Mouse (Mus musculus) embryonic facial prominence, embryonic 15.5 days (tissue): ENCODE results near the gene Cep68. TPM values are rescaled to one million over a fixed set of nuclear protein-coding genes. Genes with fewer than 3 reads are reported as not detected.

Experiments
- ATAC-seq: fragments of 200-750 bp; cut with Nextera tagmentation; 2 replicates; pipeline ENCODE4 v1.8.0; 2017; ENCODE audit warnings: low read depth, moderate TSS enrichment; ENCODE audit not compliant: insufficient number of reproducible peaks, low FRiP score, low TSS enrichment
- H3K27ac ChIP-seq: fragments of 300-500 bp; sonication (generic); replicated peaks from 2 replicates; pipeline ENCODE4 v1.5.1; 2015; ENCODE audit warnings: mild to moderate bottlenecking, inconsistent platforms
- H3K27me3 ChIP-seq: fragments of 300-500 bp; sonication (generic); 2 replicates; pipeline ENCODE4 v1.6.1; 2015; ENCODE audit warnings: inconsistent platforms
- H3K36me3 ChIP-seq: fragments of 300-500 bp; sonication (generic); 2 replicates; pipeline ENCODE4 v1.6.1; 2015; ENCODE audit warnings: mild to moderate bottlenecking, inconsistent platforms
- H3K4me1 ChIP-seq: fragments of 300-500 bp; sonication (generic); 2 replicates; pipeline ENCODE4 v1.6.1; 2015; ENCODE audit warnings: inconsistent platforms
- H3K4me2 ChIP-seq: fragments of 300-500 bp; sonication (generic); replicated peaks from 2 replicates; pipeline ENCODE4 v1.6.1; 2015; ENCODE audit warnings: mild to moderate bottlenecking, inconsistent platforms
- H3K4me3 ChIP-seq: fragments of 300-500 bp; sonication (generic); replicated peaks from 2 replicates; pipeline ENCODE4 v1.5.1; 2015; ENCODE audit warnings: mild to moderate bottlenecking, inconsistent platforms
- H3K9ac ChIP-seq: fragments of 300-500 bp; sonication (generic); 2 replicates; pipeline ENCODE4 v1.6.1; 2015; ENCODE audit warnings: inconsistent platforms
- H3K9me3 ChIP-seq: fragments of 300-500 bp; sonication (generic); replicated peaks from 2 replicates; pipeline ENCODE4 v1.6.1; 2016; ENCODE audit warnings: inconsistent platforms
- WGBS: fragments of 180-500 bp; shearing (Covaris S2); methylation state at CpG from one replicate; pipeline ENCODE4 v1.1.7; 2015; 5-methylcytosine and 5-hydroxymethylcytosine counted together
- polyA plus RNA-seq: library from polyadenylated mRNA; unstranded; fragments of >200 nt; fragmentation: Nextera tagmentation; extraction: Ambion mirVana; gene quantifications from 2 replicates; pipeline ENCODE4 v1.2.1, GENCODE M21; 2015

Gene Cep68
- polyA plus RNA-seq, 1 experiment from 2014 or later: 33.2 TPM

- H3K4me1 ChIP-seq: peaks cover 25% of the 10 kb centered on the region
- peaks cover 63% of the 10 kb centered on the region for H3K36me3 ChIP-seq
- no peaks in the 10 kb centered on the region for H3K9me3 ChIP-seq
- no peak for ATAC-seq
- no peak overlapping the region for H3K27ac ChIP-seq
- no peak overlapping the region for H3K4me3 ChIP-seq
- H3K9ac ChIP-seq: no peak overlapping the region
- no peak overlapping the region for H3K4me2 ChIP-seq
- H3K27me3 ChIP-seq: no peaks in the 10 kb centered on the region
- 72% methylated on average over 5 of the region's 5 CpGs for WGBS
These were observed 8.9 kb downstream of the Cep68 start for GRCm38 (mm10) chr11:20240331-20240730.

- 82% methylated on average over 9 of the region's 9 CpGs for WGBS
- peaks cover 17% of the 10 kb centered on the region for H3K4me1 ChIP-seq
- H3K9me3 ChIP-seq: no peaks in the 10 kb centered on the region
- H3K27me3 ChIP-seq: no peaks in the 10 kb centered on the region
- H3K4me3 ChIP-seq: no peak overlapping the region
- H3K27ac ChIP-seq: no peak overlapping the region
- no peak overlapping the region for H3K9ac ChIP-seq
- ATAC-seq: no peak
- H3K4me2 ChIP-seq: no peak overlapping the region
- H3K36me3 ChIP-seq: peaks cover 68% of the 10 kb centered on the region
These were observed 9.9 kb downstream of the Cep68 start for GRCm38 (mm10) chr11:20239279-20239861.

DNA sequence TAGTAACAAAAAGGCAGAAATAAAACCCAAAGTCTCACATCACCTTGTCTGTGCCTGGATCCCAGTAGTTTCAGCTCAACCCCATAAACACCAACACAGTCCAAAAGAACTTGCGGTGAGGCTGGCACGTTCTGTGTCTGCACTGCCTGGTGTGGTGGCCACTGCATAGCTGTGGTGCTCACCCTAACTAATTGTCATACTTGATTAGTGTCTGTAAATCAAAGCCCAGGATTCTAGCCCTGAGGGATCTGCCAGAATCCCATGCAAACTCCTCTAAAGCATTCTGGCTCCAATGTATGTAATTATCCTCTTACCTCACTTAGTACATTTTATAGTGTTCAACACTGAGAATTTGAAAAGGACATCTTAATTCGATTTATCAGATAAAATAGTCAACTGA, 11.3 kb downstream of the Cep68 start:
- no peak overlapping the region for H3K4me3 ChIP-seq
- H3K27me3 ChIP-seq: no peaks in the 10 kb centered on the region
- 80% methylated on average over 3 of the region's 3 CpGs for WGBS
- ATAC-seq: no peak
- H3K9me3 ChIP-seq: no peaks in the 10 kb centered on the region
- H3K4me1 ChIP-seq: peaks cover 4% of the 10 kb centered on the region; the same call in 1 of the 2 replicates
- peaks cover 77% of the 10 kb centered on the region for H3K36me3 ChIP-seq
- H3K9ac ChIP-seq: no peak overlapping the region
- H3K27ac ChIP-seq: no peak overlapping the region
- H3K4me2 ChIP-seq: no peak overlapping the region

DNA sequence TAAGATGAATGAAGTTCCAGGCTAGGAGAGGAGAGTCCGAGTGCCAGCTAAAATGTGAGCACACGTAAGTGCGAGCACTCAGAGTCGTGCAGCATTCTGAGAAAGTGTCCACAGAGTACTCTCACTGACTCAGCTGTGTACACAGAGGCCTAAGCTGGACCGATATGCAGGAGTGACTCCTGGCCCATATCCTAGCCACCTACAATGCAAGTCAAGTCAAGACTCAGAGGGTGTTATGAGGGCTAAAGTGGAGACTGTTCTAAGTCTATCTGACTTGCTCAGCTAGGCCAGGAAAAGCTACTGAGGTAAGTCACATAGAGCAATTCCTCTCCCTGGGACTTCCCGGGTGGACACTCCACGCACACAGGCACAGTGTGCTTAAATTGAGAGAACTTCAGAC, 12.2 kb downstream of the Cep68 start:
- Histone ChIP-seq H3K9ac (no peak overlapping the region), H3K9me3 (no peaks in the 10 kb centered on the region), H3K27ac (no peak overlapping the region), H3K4me2 (no peak overlapping the region), H3K36me3 (peaks cover 77% of the 10 kb centered on the region), H3K27me3 (no peaks in the 10 kb centered on the region), H3K4me1 (no peaks in the 10 kb centered on the region), H3K4me3 (no peak overlapping the region)
- WGBS: 92% methylated on average over 7 of the region's 7 CpGs
- ATAC-seq: no peak

- H3K27me3 ChIP-seq: no peaks in the 10 kb centered on the region
- 54% methylated on average over 3 of the region's 3 CpGs for WGBS
- no peak for ATAC-seq
- H3K9me3 ChIP-seq: no peaks in the 10 kb centered on the region
- no peaks in the 10 kb centered on the region for H3K4me1 ChIP-seq
- H3K36me3 ChIP-seq: peaks cover 79% of the 10 kb centered on the region
- H3K4me3 ChIP-seq: no peak overlapping the region
- no peak overlapping the region for H3K27ac ChIP-seq
- no peak overlapping the region for H3K9ac ChIP-seq
- no peak overlapping the region for H3K4me2 ChIP-seq
These were observed 15.0 kb downstream of the Cep68 start for GRCm38 (mm10) chr11:20234233-20234632.

GRCm38 (mm10) chr11:20232016-20232755, 17.0 kb downstream of the Cep68 start:
- Histone ChIP-seq H3K27ac (peak overlapping the region; percentile 23; the same call in 1 of the 2 replicates), H3K4me1 (no peaks in the 10 kb centered on the region), H3K9me3 (no peaks in the 10 kb centered on the region), H3K4me3 (no peak overlapping the region), H3K36me3 (peaks cover 74% of the 10 kb centered on the region), H3K27me3 (no peaks in the 10 kb centered on the region), H3K9ac (no peak overlapping the region), H3K4me2 (no peak overlapping the region)
- no peak for ATAC-seq
- WGBS: 60% methylated on average over 5 of the region's 5 CpGs

DNA sequence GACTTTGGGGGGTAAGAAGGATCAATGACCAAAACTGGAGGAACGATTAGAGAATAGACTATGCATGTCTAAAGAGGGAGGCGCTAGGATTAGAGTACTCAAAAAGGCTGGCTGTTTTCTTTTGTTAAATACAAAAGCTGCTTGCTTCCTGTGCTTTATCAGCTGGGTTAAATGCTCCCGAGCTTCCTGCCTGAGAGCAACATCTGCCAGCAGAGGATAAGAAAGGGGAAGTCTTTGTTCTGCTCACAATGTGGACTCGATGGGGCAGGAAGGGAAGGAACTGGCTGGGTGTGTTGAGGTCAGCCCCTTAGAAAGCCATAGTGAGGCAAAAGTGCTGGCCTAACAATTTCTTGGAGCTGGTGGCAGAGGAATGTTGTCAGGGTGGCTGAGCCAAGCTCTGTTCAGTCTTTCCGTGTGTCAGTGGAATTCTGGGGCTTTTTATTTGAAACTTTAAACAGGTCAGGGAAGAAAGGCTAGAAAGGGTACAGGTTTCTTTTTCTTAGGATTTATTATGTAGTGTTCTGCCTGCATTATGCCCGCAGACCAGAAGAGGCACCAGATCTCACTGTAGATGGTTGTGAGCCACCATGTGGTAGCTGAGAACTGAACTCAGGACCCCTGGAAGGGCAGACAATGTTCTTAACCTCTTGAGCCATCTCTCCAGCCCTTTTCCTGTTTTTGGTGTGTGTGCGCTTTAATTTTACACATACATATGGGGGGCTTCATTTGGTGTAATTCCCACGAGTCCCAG, 17.9 kb downstream of the Cep68 start:
- peak; percentile 30; the same call in 1 of the 2 replicates for ATAC-seq
- peak overlapping the region; percentile 49 for H3K27ac ChIP-seq

DNA sequence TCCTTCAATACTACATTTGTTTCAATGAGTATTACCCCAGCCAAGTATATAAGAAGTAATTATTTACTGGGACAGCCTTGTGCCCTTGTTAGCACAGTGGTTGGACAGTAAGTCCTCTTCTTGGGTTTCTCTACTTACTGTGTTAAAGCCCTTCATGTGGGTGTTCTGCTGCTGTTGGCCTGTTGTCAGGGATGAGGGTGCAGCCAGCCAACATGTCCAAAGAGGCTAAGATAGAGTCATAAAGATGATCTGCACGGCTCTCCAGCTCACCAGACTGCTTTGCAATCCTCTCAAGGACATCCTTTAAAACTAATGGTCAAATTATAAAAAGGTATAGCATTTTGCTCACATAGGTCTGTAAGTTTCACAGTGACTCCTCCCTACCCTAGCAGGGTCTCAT, 18.9 kb downstream of the Cep68 start:
- no peak overlapping the region for H3K4me2 ChIP-seq
- no peaks in the 10 kb centered on the region for H3K27me3 ChIP-seq
- ATAC-seq: no peak
- 79% methylated on average over 1 of the region's 1 CpGs for WGBS
- H3K4me1 ChIP-seq: no peaks in the 10 kb centered on the region
- no peak overlapping the region for H3K4me3 ChIP-seq
- H3K36me3 ChIP-seq: peaks cover 66% of the 10 kb centered on the region
- H3K9ac ChIP-seq: no peak overlapping the region
- peak overlapping the region; percentile 49; the same call in 1 of the 2 replicates for H3K27ac ChIP-seq
- no peaks in the 10 kb centered on the region for H3K9me3 ChIP-seq

More for the DNA sequence above, 17.9 kb downstream of the Cep68 start:
- Histone ChIP-seq H3K9ac (no peak overlapping the region), H3K36me3 (peaks cover 65% of the 10 kb centered on the region), H3K9me3 (no peaks in the 10 kb centered on the region), H3K4me1 (no peaks in the 10 kb centered on the region), H3K4me3 (no peak overlapping the region), H3K27me3 (no peaks in the 10 kb centered on the region), H3K4me2 (no peak overlapping the region)
- WGBS: 52% methylated on average over 8 of the region's 8 CpGs

- H3K36me3 ChIP-seq: peaks cover 63% of the 10 kb centered on the region
- H3K27ac ChIP-seq: no peak overlapping the region
These were observed 19.9 kb downstream of the Cep68 start for GRCm38 (mm10) chr11:20229311-20229710.

DNA sequence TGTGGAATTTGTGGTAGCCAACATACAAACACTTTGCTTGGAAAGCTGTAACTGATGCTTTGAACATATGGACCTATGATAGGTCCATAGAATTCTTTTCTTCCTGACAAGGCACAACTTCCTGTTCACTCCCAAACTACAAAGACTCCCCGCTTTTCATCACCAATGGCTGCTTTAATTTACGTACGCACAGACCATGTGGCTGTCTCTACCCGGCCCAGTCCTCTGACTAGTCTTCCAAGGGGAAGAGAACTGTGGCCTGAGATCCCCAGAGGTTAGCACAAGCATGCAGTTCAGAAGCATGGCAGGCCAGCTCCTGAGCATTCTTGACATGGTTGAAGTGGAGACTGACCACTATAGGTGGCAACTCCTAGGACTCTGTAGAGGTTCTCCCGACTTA, 20.6 kb downstream of the Cep68 start:
- 82% methylated on average over 5 of the region's 5 CpGs for WGBS
- ATAC-seq: no peak
- H3K4me1 ChIP-seq: no peaks in the 10 kb centered on the region
- no peaks in the 10 kb centered on the region for H3K9me3 ChIP-seq
- no peak overlapping the region for H3K27ac ChIP-seq
- peaks cover 63% of the 10 kb centered on the region for H3K36me3 ChIP-seq
- H3K4me2 ChIP-seq: no peak overlapping the region
- H3K9ac ChIP-seq: no peak overlapping the region
- no peak overlapping the region for H3K4me3 ChIP-seq
- no peaks in the 10 kb centered on the region for H3K27me3 ChIP-seq

More at GRCm38 (mm10) chr11:20229311-20229710, 19.9 kb downstream of the Cep68 start:
- H3K9me3 ChIP-seq: no peaks in the 10 kb centered on the region
- no peak overlapping the region for H3K4me2 ChIP-seq
- H3K9ac ChIP-seq: no peak overlapping the region
- H3K27me3 ChIP-seq: no peaks in the 10 kb centered on the region
- H3K4me1 ChIP-seq: no peaks in the 10 kb centered on the region
- 79% methylated on average over 4 of the region's 4 CpGs for WGBS
- H3K4me3 ChIP-seq: no peak overlapping the region
- ATAC-seq: no peak

GRCm38 (mm10) chr11:20225938-20226337, 23.3 kb downstream of the Cep68 start:
- peaks cover 69% of the 10 kb centered on the region for H3K36me3 ChIP-seq

More at GRCm38 (mm10) chr11:20225938-20226337, 23.3 kb downstream of the Cep68 start:
- Histone ChIP-seq H3K27ac (no peak overlapping the region), H3K4me1 (no peaks in the 10 kb centered on the region), H3K4me2 (no peak overlapping the region), H3K27me3 (no peaks in the 10 kb centered on the region), H3K4me3 (no peak overlapping the region), H3K9ac (no peak overlapping the region), H3K9me3 (no peaks in the 10 kb centered on the region)
- ATAC-seq: no peak
- 96% methylated on average over 4 of the region's 4 CpGs for WGBS
